Mouse (Mus musculus): ENCODE measurements at regions not wholly inside any gene's neighbourhood (a gene's known extent, or its start where the extent isn't known, plus 50 kb on each side); places are given as distances from the start of the nearest gene placed in this dataset.

DNA sequence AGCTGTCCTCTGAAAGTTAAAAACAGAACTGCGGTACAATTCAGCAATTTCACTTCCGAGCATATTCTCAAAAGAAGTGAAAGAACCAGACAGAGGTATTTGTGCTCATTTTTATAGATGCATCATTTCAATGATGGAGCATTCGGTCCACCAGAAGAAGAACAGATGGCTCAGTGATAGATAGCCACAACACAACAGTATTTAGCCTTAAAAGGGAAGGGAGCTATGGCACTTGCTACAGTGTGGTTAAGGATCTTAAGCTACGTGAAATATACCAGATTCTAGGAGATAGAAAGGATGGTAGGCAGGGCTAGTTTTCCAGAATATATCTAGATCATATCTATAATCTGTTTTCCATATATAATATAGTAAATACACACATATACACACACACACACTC lies 77.5 kb upstream of the Gadd45a start:
- no peak for DNase-seq (ENCODE audit: low spot score)

GRCm38 (mm10) chr6:67113686-67114278 lies 76.5 kb upstream of the Gadd45a start:
- peak; percentile 45 for DNase-seq (ENCODE audit: low spot score)

DNA sequence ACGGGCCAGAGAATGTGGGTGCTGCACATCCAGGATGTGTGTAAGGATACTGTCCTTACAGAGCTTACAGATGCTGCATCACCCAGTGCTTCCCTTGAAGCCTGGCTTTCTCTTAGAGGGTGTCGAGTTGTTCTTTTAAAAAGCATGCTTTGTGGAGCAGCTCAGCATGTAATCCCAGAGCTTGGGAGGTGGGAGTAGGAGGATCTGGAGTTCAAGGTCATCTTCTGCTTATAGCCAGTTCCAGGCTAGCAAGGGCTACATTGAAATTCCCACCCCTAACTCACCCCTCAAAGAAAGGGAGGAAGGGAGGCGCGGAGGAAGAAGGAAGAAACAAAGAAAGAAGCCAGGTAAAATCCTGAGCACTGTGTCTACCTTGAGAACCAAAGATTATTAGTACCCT lies 76.0 kb upstream of the Gadd45a start:
- DNase-seq (ENCODE audit: low spot score) = no peak

DNA sequence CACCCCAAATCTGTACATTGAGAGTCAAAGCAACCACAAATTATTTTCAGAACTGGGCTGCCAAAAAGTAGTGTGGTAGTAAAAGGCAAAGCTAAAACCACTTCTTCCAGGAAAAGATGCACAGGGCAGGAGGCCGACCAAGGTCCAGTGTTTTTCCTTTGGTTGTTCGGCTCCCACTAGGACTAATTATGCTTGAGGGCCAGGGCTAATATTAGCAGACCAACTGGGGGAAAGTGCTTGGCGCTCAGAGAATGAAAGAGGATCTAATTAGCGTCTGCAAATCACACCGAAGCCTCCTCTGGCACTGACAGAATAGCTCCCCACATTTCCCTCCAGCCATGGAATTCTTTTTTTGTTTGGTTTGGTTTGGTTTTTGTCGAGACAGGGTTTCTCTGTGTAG lies 75.1 kb upstream of the Gadd45a start:
- DNase-seq (ENCODE audit: low spot score) = peak; percentile 33

- DNase-seq (ENCODE audit: low spot score) = no peak
Observed at GRCm38 (mm10) chr6:67111581-67111980, 74.3 kb upstream of the Gadd45a start.

DNA sequence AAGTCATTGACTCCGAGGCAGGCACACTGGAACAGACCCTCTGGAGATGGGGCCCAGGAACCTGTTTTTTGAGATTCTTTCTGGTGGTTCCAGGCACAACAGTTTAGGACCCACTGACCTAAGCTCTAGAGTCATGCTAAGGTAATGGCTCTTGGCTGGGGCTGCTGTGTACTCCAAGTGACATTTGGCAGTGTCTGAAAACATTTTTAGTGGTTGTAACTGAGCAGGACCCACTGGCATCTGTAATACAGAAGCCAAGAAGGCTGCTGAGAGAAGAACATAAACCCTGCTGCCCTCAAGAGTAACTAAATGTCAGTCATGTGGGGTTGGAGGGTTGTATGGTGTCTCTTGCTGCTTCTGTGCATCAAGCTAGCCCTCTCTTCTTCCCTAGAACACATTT lies 73.1 kb upstream of the Gadd45a start:
- DNase-seq (ENCODE audit: low spot score) = no peak

GRCm38 (mm10) chr6:67109774-67110173 lies 72.5 kb upstream of the Gadd45a start:
- no peak for DNase-seq (ENCODE audit: low spot score)

- no peak for DNase-seq (ENCODE audit: low spot score)
Observed at GRCm38 (mm10) chr6:67107517-67107916, 70.3 kb upstream of the Gadd45a start.

DNA sequence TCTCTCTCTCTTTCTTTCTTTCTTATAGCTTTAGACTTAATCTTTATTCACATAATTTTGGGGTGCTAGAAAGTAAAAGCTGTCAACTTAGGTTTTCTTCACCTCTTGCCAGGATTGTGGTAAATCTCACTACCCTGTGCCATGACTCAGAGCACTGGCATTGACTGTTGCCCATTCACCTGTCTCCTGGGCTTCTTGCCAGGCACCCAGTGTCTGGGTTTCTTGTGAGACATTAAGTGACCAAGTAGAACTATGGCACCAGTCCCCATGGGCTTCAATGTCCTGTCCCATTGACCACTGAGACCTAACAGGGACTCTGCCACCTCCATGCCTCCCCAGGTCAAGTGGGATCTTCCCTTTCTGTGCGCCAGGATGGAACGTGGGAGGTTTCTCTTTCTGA lies 69.2 kb upstream of the Gadd45a start:
- no peak for DNase-seq (ENCODE audit: low spot score)

GRCm38 (mm10) chr6:67105386-67105785 lies 68.1 kb upstream of the Gadd45a start:
- DNase-seq (ENCODE audit: low spot score) = no peak

DNA sequence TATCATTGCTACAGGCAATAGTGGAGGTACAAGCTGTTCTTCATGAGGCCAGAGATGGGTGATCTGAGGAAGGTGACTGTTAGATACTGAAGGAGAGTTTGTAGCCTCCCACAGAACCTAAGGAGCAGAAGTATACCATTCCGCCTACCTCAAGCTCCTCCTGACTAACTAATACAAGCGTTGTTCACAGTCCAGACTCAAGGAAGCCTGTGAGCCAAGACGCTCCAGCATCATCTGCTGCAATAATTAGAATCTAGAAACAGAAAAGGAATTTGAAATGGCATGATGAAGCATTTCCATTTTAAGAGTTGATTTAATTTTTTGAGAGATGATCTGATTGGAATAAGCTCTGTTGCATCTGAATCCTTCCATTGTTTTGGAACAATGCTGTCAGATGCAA lies 66.9 kb upstream of the Gadd45a start:
- DNase-seq (ENCODE audit: low spot score) = no peak

- DNase-seq (ENCODE audit: low spot score) = no peak
Observed at GRCm38 (mm10) chr6:67102541-67103134, 65.4 kb upstream of the Gadd45a start.

DNA sequence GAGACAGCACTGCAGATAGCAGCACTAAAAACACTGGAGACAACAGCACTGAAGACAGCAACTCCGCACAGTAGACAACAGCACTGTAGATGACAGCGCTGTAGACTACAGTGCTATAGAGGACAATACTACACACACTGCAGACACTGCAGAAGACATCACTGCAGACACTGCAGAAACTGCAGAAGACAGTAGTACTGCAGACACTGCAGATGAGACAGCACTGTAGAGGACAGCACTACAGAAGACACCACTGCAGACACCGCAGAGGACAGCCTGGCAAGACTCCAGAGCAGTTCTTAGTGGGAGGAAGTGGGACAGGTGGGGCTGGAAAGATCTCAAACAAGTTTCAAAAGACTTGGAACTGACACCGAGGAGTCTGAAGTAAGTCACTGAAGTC lies 64.8 kb upstream of the Gadd45a start:
- DNase-seq (ENCODE audit: low spot score) = no peak

DNA sequence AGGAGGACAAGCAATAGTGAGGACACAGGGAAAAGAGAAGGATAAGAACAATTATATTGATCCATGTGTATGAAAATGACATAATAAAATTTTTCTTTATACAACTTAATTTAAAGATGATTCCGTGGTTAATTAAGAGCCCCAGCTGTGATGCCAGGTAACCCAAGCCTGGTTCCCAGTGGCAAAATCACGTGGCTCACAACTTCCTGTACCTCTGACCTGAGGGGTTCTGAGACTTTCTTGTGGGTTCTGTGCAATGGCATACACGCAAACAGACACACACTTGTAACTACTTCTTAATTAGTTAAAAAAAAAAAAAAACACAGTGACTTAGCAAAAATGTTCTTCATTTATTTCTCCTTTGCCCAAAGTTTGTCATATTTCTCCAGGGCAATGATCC lies 57.2 kb upstream of the Gadd45a start:
- no peak for DNase-seq (ENCODE audit: low spot score)

DNA sequence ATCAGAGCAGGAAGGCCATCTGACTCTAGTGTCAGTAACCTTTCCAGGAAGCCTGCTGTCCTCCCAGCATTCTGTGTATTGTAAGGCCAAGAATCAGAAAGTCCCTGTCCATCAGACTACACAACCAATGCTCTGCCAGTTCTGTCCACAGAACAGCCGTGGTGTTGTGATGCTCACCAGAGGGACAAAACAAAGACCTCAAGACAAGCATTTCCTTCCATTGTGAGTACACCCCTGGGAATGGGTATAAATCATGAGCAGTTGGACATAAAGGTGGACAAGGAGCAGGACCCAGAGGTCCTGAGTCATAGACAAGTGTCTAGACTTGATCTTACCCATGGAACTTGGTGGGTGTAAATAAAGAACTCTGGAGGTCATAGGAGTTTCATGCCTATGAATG lies 55.9 kb upstream of the Gadd45a start:
- DNase-seq (ENCODE audit: low spot score) = no peak

GRCm38 (mm10) chr6:67090150-67090549 lies 52.9 kb upstream of the Gadd45a start:
- DNase-seq (ENCODE audit: low spot score) = no peak

- DNase-seq (ENCODE audit: low spot score) = peak; percentile 33
Observed at GRCm38 (mm10) chr6:67089530-67090140, 52.4 kb upstream of the Gadd45a start.

GRCm38 (mm10) chr6:67088741-67089455 lies 51.6 kb upstream of the Gadd45a start:
- no peak for DNase-seq (ENCODE audit: low spot score)

DNA sequence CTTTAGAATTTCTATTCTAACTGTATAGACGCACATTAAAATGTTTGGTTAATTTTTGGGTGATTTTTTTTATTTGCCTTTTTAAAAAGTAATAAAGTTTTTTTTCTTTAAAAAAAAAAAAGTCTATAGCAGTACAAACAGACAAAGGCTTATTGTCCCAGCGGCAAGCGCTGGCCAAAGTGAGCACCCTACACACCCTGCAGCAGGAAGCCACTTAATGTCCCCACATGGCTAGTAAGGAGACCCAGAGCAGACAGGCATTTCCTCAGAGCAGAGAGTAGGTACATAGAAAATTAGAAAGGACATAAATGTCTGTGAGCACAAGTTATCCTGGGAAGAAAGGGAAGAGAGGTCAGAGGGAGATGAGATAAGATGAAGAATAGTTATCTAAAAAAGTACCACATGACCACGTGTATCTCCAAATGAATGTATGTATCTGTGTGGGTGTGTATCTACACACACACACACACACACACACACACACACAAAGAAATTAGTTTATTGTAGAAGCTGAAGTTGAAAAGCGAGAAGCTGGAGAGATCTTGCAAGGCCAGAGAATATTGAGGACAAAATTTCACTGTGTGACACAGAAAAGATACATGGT lies 50.7 kb upstream of the Gadd45a start:
- no peak for DNase-seq (ENCODE audit: low spot score)

DNA sequence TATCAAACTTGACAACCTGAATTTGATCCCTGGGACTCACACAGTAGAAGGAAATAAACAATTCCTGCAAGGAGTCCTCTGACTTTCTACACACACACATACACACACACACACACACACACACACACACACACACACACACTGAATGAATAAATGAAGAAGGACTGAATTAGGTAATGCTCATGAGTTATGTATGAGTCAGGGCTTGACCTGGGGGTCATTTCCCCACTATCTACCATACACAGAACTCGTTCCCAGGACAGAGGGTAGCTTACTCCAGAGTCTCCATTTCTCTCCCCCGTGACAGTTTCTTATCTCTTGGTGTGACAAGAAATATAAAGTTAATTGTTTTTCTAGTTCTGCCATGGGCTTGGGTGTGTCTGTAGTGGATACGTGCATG lies 50.1 kb upstream of the Gadd45a start:
- no peak for DNase-seq (ENCODE audit: low spot score)

Data from retina, embryonic 14.5 days (tissue).